Mouse (Mus musculus) brain, embryonic 14.5 days (tissue): ENCODE data around the gene Rad21l.

Experiments used
- CTCF ChIP-seq: fragments of 200-500 bp; IDR thresholded peaks from 2 replicates; pipeline ENCODE4 v1.5.1; 2012; ENCODE audit warnings: inconsistent platforms, mild to moderate bottlenecking, moderate library complexity, borderline replicate concordance; ENCODE audit not compliant: insufficient read depth, insufficient read length; ENCODE audit errors: extremely low read depth
- POLR2A ChIP-seq: fragments of 200-500 bp; IDR thresholded peaks from 2 replicates; pipeline ENCODE4 v1.6.1; 2012; ENCODE audit warnings: mild to moderate bottlenecking, inconsistent platforms, borderline replicate concordance; ENCODE audit not compliant: poor library complexity, insufficient read depth, insufficient read length, severe bottlenecking; ENCODE audit errors: extremely low read depth

GRCm38 (mm10) chr2:151682357-151682756, 14.0 kb upstream of the Rad21l start:
- TF ChIP-seq POLR2A (no peak), CTCF (peak; percentile 65; the same call in 1 of the 2 replicates)
